Mouse (Mus musculus) lung, embryonic 15.5 days (tissue): ENCODE data around the gene Cadps2. TPM values are rescaled to one million over a fixed set of nuclear protein-coding genes. Genes with fewer than 3 reads are reported as not detected.

Experiments used
- ATAC-seq: fragments of 200-750 bp; cut with Nextera tagmentation; 2 replicates; pipeline ENCODE4 v1.8.0; 2017; ENCODE audit warnings: moderate number of reproducible peaks, borderline replicate concordance; ENCODE audit not compliant: low FRiP score, low TSS enrichment; ENCODE audit errors: extremely low read depth
- H3K27ac ChIP-seq: fragments of 300-500 bp; sonication (generic); 2 replicates; pipeline ENCODE4 v1.5.1; 2015; ENCODE audit warnings: moderate library complexity, mild to moderate bottlenecking, inconsistent platforms
- H3K27me3 ChIP-seq: fragments of 300-500 bp; sonication (generic); 2 replicates; pipeline ENCODE4 v1.6.1; 2015; ENCODE audit warnings: inconsistent platforms
- H3K36me3 ChIP-seq: fragments of 300-500 bp; sonication (generic); 2 replicates; pipeline ENCODE4 v1.6.1; 2015; ENCODE audit warnings: inconsistent platforms
- H3K4me1 ChIP-seq: fragments of 300-500 bp; sonication (generic); 2 replicates; pipeline ENCODE4 v1.6.1; 2015; ENCODE audit warnings: inconsistent platforms
- H3K4me2 ChIP-seq: fragments of 300-500 bp; sonication (generic); 2 replicates; pipeline ENCODE4 v1.6.1; 2015; ENCODE audit warnings: inconsistent platforms, mild to moderate bottlenecking, moderate library complexity
- H3K4me3 ChIP-seq: fragments of 300-500 bp; sonication (generic); 2 replicates; pipeline ENCODE4 v1.5.1; 2015; ENCODE audit warnings: mild to moderate bottlenecking, inconsistent platforms
- H3K9ac ChIP-seq: fragments of 300-500 bp; sonication (generic); 2 replicates; pipeline ENCODE4 v1.6.1; 2015; ENCODE audit warnings: inconsistent platforms
- H3K9me3 ChIP-seq: fragments of 300-500 bp; sonication (generic); 2 replicates; pipeline ENCODE4 v1.6.1; 2016; ENCODE audit warnings: inconsistent platforms
- WGBS: fragments of 180-500 bp; shearing (Covaris S2); methylation state at CpG from one replicate; pipeline ENCODE4 v1.1.7; 2015; 5-methylcytosine and 5-hydroxymethylcytosine counted together
- polyA plus RNA-seq: library from polyadenylated mRNA; unstranded; fragments of >200 nt; fragmentation: Nextera tagmentation; extraction: Ambion mirVana; gene quantifications from 2 replicates; pipeline ENCODE4 v1.2.1, GENCODE M21; 2015

Cadps2 gene
- 7.2 and 7.9 TPM in 2 replicates for polyA plus RNA-seq

DNA sequence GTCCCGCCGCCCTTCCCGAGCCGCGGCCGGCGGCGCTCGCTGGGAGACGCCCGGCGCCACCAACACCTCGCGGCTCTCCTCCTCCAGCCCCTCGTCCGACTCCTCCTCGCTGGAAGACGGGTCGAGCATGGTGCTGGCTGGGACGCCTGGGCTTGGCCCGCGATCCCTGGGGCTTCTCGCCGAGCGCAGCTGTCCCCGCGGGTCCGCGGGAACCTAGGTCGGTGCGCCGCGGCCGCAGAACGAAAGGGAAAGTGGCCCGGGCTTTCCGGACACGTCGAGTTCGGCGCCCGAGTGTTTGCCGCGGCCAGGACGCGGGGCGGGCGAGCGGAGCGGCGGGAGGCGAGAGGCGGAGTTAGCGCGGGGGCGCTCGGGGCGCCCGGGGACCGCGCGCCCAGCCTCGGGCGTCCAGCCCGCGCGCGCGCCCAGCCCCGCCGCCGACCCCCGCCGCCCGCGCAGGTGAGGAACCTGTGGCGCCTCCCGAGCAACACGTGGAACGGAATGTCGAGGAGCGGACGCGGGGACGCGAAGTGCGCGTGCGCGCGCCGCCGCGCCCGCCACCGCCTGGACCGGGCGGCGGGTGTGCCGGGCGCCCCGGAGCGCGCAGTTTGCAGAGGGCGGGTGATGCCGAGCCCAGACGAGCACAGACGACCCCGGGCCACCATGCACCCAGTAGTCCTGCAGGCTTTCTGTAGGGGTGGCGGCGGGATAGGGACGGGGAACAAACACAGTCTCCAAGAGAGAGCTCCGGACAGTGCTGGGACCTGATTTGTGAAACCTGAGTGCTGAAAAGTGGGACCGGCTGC is at the start of gene Cadps2:
Gene Cadps2 (minus strand): TSS at position 413 of the 803 bp plus-strand sequence.
- H3K9me3 ChIP-seq, result no peaks in the 10 kb centered on the region
- H3K9ac ChIP-seq, result peak within 1 kb of the TSS; percentile 66
- peak within 1 kb of the TSS; percentile 74 for H3K27ac ChIP-seq
- WGBS, result under 1% methylated on average over 109 of the region's 114 CpGs
- peaks cover 11% of the 10 kb centered on the region for H3K27me3 ChIP-seq
- peaks cover 11% of the 10 kb centered on the region; the same call in 1 of the 2 replicates for H3K4me1 ChIP-seq
- ATAC-seq, result peak; percentile 84
- peak within 1 kb of the TSS; percentile 91 for H3K4me2 ChIP-seq
- H3K36me3 ChIP-seq, result no peaks in the 10 kb centered on the region
- H3K4me3 ChIP-seq, result peak within 1 kb of the TSS; percentile 82

DNA sequence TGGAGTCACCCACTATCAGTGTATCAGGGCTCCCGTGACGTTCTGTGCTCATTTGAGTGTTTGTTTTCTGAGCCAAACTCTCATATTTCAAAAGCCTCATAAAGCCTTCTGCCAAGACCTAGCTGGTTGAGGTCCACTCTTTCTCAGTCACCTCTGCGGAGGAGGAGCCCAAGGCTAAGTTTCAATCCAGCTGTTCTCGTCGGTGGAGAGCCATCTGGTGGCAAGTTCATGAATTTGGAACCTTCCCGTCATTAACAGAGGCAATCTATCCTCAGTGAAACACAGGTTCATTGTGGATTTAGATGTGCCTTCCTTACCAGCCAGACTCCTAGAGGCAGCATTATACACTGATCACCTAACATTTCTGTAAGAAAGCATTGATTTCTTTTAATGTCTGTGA is 47.2 kb upstream of the Cadps2 start:
- H3K9me3 ChIP-seq, result no peaks in the 10 kb centered on the region
- no peak overlapping the region for H3K9ac ChIP-seq
- H3K36me3 ChIP-seq, result no peaks in the 10 kb centered on the region
- H3K4me2 ChIP-seq, result no peak overlapping the region
- no peaks in the 10 kb centered on the region for H3K4me1 ChIP-seq
- WGBS, result 11% methylated on average over 6 of the region's 6 CpGs
- H3K27ac ChIP-seq, result no peak overlapping the region
- peak; percentile 72; the same call in 1 of the 2 replicates for ATAC-seq
- no peak overlapping the region for H3K4me3 ChIP-seq
- no peaks in the 10 kb centered on the region for H3K27me3 ChIP-seq

- WGBS, result 76% methylated on average over 4 of the region's 4 CpGs
- H3K4me3 ChIP-seq, result no peak overlapping the region
- ATAC-seq, result no peak
- H3K9ac ChIP-seq, result no peak overlapping the region
- H3K4me2 ChIP-seq, result no peak overlapping the region
- no peaks in the 10 kb centered on the region for H3K9me3 ChIP-seq
- H3K36me3 ChIP-seq, result no peaks in the 10 kb centered on the region
- no peak overlapping the region for H3K27ac ChIP-seq
- no peaks in the 10 kb centered on the region for H3K4me1 ChIP-seq
- no peaks in the 10 kb centered on the region for H3K27me3 ChIP-seq
Measured at GRCm38 (mm10) chr6:23876765-23877408, 37.7 kb upstream of the Cadps2 start.

DNA sequence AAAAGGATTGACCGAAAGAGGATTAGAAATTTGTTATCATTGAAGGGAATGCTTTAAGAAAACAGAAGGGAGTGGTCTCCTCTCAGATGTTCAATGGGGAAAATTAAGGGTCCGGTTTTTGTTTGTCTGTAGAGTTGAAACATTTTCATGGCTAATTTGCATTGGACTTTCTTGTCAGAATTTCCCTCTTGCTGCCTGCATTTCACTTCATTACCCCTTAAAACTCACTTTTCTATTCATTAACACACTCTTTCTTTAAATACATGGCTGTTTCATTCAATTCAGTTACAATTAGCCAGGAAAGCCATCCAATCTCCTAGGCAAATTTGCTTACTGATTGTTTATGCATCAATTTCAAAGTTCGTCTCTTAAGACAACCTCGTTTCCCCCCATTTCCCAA is 37.1 kb upstream of the Cadps2 start:
- H3K4me1 ChIP-seq, result no peaks in the 10 kb centered on the region
- H3K4me2 ChIP-seq, result no peak overlapping the region
- no peak overlapping the region for H3K27ac ChIP-seq
- H3K9me3 ChIP-seq, result no peaks in the 10 kb centered on the region
- 61% methylated on average over 4 of the region's 4 CpGs for WGBS
- no peaks in the 10 kb centered on the region for H3K27me3 ChIP-seq
- no peak overlapping the region for H3K4me3 ChIP-seq
- no peak overlapping the region for H3K9ac ChIP-seq
- no peak for ATAC-seq
- H3K36me3 ChIP-seq, result no peaks in the 10 kb centered on the region

DNA sequence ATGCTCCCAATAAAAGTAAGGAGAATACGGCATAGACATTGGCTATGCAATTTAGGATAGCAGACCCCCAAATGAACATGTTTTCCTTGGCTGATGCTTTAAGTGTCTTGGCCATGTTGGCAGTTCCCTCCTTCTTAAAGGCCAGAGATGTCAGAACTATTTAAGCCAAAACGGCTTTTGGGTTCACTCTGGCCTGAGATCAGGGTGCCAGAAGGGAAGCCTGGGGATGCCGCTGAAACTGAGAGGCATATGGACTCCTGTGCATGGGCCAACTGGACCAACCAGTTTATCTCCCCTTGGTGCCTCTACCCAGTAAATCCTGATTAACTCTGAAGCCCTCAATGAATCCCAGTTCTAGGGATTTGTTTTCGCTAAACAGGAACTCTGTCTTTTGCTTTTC is 34.6 kb upstream of the Cadps2 start:
- no peaks in the 10 kb centered on the region for H3K27me3 ChIP-seq
- H3K4me1 ChIP-seq, result no peaks in the 10 kb centered on the region
- no peak for ATAC-seq
- WGBS, result 80% methylated on average over 4 of the region's 4 CpGs
- H3K36me3 ChIP-seq, result no peaks in the 10 kb centered on the region
- no peak overlapping the region for H3K27ac ChIP-seq
- no peak overlapping the region for H3K9ac ChIP-seq
- H3K4me2 ChIP-seq, result no peak overlapping the region
- no peak overlapping the region for H3K4me3 ChIP-seq
- no peaks in the 10 kb centered on the region for H3K9me3 ChIP-seq

- Histone ChIP-seq H3K9ac (no peak overlapping the region), H3K4me2 (no peak overlapping the region), H3K4me1 (no peaks in the 10 kb centered on the region), H3K36me3 (no peaks in the 10 kb centered on the region), H3K27me3 (no peaks in the 10 kb centered on the region), H3K27ac (no peak overlapping the region), H3K9me3 (no peaks in the 10 kb centered on the region), H3K4me3 (no peak overlapping the region)
- 75% methylated on average over 3 of the region's 3 CpGs for WGBS
- ATAC-seq, result no peak
Measured at GRCm38 (mm10) chr6:23873231-23873630, 34.0 kb upstream of the Cadps2 start.

- H3K4me2 ChIP-seq, result no peak overlapping the region
- H3K36me3 ChIP-seq, result no peaks in the 10 kb centered on the region
- no peaks in the 10 kb centered on the region for H3K4me1 ChIP-seq
- no peak overlapping the region for H3K9ac ChIP-seq
- no peak overlapping the region for H3K27ac ChIP-seq
- H3K27me3 ChIP-seq, result no peaks in the 10 kb centered on the region
- no peak overlapping the region for H3K4me3 ChIP-seq
- H3K9me3 ChIP-seq, result no peaks in the 10 kb centered on the region
- ATAC-seq, result no peak
Measured at GRCm38 (mm10) chr6:23869971-23870370, 30.8 kb upstream of the Cadps2 start.

- no peak overlapping the region for H3K27ac ChIP-seq
- no peaks in the 10 kb centered on the region for H3K27me3 ChIP-seq
- H3K4me3 ChIP-seq, result no peak overlapping the region
- WGBS, result 78% methylated on average over 7 of the region's 7 CpGs
- H3K9me3 ChIP-seq, result no peaks in the 10 kb centered on the region
- no peak for ATAC-seq
- H3K9ac ChIP-seq, result no peak overlapping the region
- no peaks in the 10 kb centered on the region for H3K4me1 ChIP-seq
- no peak overlapping the region for H3K4me2 ChIP-seq
- H3K36me3 ChIP-seq, result no peaks in the 10 kb centered on the region
Measured at GRCm38 (mm10) chr6:23866298-23866697, 27.1 kb upstream of the Cadps2 start.

- no peak for ATAC-seq
- Histone ChIP-seq H3K9ac (no peak overlapping the region), H3K4me2 (no peak overlapping the region), H3K36me3 (no peaks in the 10 kb centered on the region), H3K27me3 (no peaks in the 10 kb centered on the region), H3K27ac (no peak overlapping the region), H3K9me3 (no peaks in the 10 kb centered on the region), H3K4me1 (no peaks in the 10 kb centered on the region), H3K4me3 (no peak overlapping the region)
- 89% methylated on average over 11 of the region's 11 CpGs for WGBS
Measured at GRCm38 (mm10) chr6:23853464-23853863, 14.2 kb upstream of the Cadps2 start.

DNA sequence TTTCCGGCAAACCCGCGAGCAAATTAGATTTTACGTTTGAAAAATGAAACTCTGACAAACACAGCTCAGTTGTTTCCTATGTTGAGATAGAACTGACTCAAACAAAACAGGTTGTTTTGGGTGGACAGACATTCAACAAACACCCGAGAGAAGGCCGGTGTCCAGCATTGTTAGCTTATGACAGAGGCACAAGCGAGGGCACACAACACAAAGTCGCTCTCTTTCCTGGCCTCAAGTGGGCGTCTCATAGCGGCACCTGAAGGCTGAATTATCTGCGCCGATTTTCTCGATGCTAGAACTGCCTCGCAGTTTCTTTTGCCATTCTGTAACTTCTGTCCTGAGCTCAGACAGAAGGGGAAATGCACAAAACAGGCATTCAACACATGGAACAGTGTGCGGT is 780 bp upstream of the Cadps2 start:
- Histone ChIP-seq H3K27ac (peak overlapping the region; percentile 74; the same call in 1 of the 2 replicates), H3K4me2 (peak overlapping the region; percentile 91), H3K4me3 (peak overlapping the region; percentile 82), H3K27me3 (peaks cover 11% of the 10 kb centered on the region), H3K36me3 (no peaks in the 10 kb centered on the region), H3K9me3 (no peaks in the 10 kb centered on the region), H3K9ac (peak overlapping the region; percentile 66; the same call in 1 of the 2 replicates), H3K4me1 (peaks cover 11% of the 10 kb centered on the region; the same call in 1 of the 2 replicates)
- no peak for ATAC-seq
- WGBS, result under 1% methylated on average over 15 of the region's 15 CpGs

DNA sequence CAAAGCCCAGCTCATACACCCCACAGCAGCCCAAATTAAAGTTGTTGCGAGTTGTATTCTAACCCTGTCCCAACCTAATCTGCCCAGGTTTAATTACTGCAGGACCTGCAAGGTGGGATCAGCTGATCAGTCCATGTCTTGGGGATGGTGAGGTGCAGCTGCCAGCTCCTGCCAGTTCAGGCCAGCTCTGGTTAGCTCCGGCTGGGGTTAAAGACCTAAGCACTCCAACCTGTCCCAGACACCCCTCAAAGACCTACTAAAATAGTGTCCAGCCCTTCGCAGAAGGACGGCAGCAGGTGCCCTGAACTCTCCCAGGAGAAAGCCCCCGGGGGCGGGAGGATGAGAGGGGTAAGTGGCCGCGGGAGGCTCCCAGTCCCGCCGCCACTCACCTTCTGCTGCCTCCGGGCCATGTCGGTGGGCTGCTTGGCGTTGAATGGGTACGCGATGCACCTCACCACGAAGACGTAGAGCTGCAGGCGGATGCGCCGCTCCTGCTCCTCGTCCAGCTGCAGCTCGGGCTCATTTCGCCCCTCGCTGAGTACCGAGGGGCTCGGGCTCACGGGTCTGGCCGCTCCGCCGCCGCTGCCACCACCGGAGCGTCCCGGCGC is 716 bp downstream of the Cadps2 start:
- peak overlapping the region; percentile 66 for H3K9ac ChIP-seq
- H3K9me3 ChIP-seq, result no peaks in the 10 kb centered on the region
- peak overlapping the region; percentile 91 for H3K4me2 ChIP-seq
- 1% methylated on average over 35 of the region's 35 CpGs for WGBS
- no peaks in the 10 kb centered on the region for H3K36me3 ChIP-seq
- peaks cover 11% of the 10 kb centered on the region; the same call in 1 of the 2 replicates for H3K4me1 ChIP-seq
- peak overlapping the region; percentile 82 for H3K4me3 ChIP-seq
- peak overlapping the region; percentile 74 for H3K27ac ChIP-seq
- peaks cover 11% of the 10 kb centered on the region for H3K27me3 ChIP-seq
- peak; percentile 29; the same call in 1 of the 2 replicates for ATAC-seq

- Histone ChIP-seq H3K27me3 (peaks cover 11% of the 10 kb centered on the region), H3K4me2 (peak overlapping the region; percentile 91), H3K4me1 (peaks cover 11% of the 10 kb centered on the region; the same call in 1 of the 2 replicates), H3K4me3 (peak overlapping the region; percentile 82; the same call in 1 of the 2 replicates), H3K9me3 (no peaks in the 10 kb centered on the region), H3K36me3 (no peaks in the 10 kb centered on the region), H3K9ac (no peak overlapping the region), H3K27ac (no peak overlapping the region)
- WGBS, result 90% methylated on average over 7 of the region's 7 CpGs
- ATAC-seq, result no peak
Measured at GRCm38 (mm10) chr6:23837631-23838030, 1.6 kb downstream of the Cadps2 start.
